Mouse (Mus musculus) limb, embryonic 11.5 days (tissue): ENCODE results near the gene Prrc2a. TPM values are rescaled to one million over a fixed set of nuclear protein-coding genes. Genes with fewer than 3 reads are reported as not detected.

ENCODE experiments used
- ATAC-seq: fragments of 200-750 bp; cut with Nextera tagmentation; 2 replicates; pipeline ENCODE4 v1.8.0; 2017; ENCODE audit warnings: low read depth; ENCODE audit not compliant: insufficient number of reproducible peaks, low FRiP score, low TSS enrichment
- DNase-seq: peaks from one replicate; pipeline ENCODE4 v3.0.0-alpha.2; 2015; ENCODE audit warnings: low spot score
- H3K27ac ChIP-seq: fragments of 300-500 bp; sonication (generic); replicated peaks from 2 replicates; pipeline ENCODE4 v1.5.1; 2014; ENCODE audit warnings: low read depth, mild to moderate bottlenecking, low read length
- H3K27me3 ChIP-seq: fragments of 300-500 bp; sonication (generic); 2 replicates; pipeline ENCODE4 v1.6.1; 2014; ENCODE audit warnings: mild to moderate bottlenecking, low read length, mixed read lengths; ENCODE audit not compliant: control insufficient read depth, insufficient read depth
- H3K36me3 ChIP-seq: fragments of 300-500 bp; sonication (generic); 2 replicates; pipeline ENCODE4 v1.6.1; 2014; ENCODE audit warnings: mild to moderate bottlenecking, low read length, moderate library complexity, mixed read lengths; ENCODE audit not compliant: control insufficient read depth, insufficient read depth
- H3K4me1 ChIP-seq: fragments of 300-500 bp; sonication (generic); 2 replicates; pipeline ENCODE4 v1.6.1; 2014; ENCODE audit warnings: low read length, mixed read lengths; ENCODE audit not compliant: control insufficient read depth, insufficient read depth
- H3K4me2 ChIP-seq: fragments of 300-500 bp; sonication (generic); 2 replicates; pipeline ENCODE4 v1.6.1; 2014; ENCODE audit warnings: low read depth, mild to moderate bottlenecking, moderate library complexity; ENCODE audit not compliant: severe bottlenecking
- H3K4me3 ChIP-seq: fragments of 300-500 bp; sonication (generic); 2 replicates; pipeline ENCODE4 v1.5.1; 2014; ENCODE audit warnings: low read depth, low read length
- H3K9ac ChIP-seq: fragments of 300-500 bp; sonication (generic); 2 replicates; pipeline ENCODE4 v1.6.1; 2014; ENCODE audit warnings: mild to moderate bottlenecking, low read length
- H3K9me3 ChIP-seq: fragments of 300-500 bp; sonication (generic); 2 replicates; pipeline ENCODE4 v1.6.1; 2016; ENCODE audit warnings: low read length; ENCODE audit not compliant: control insufficient read depth
- WGBS: fragments of 180-500 bp; shearing (Covaris S2); extraction: QIAGEN DNeasy Blood & Tissue Kit; methylation state at CpG from one replicate; pipeline ENCODE4 v1.1.7; 2014; 5-methylcytosine and 5-hydroxymethylcytosine counted together
- polyA plus RNA-seq: library from polyadenylated mRNA; unstranded; fragments of >200 nt; fragmentation: Nextera tagmentation; extraction: Ambion mirVana; gene quantifications from 2 replicates; pipeline ENCODE4 v1.2.1, GENCODE M21; 2014

Gene Prrc2a
- polyA plus RNA-seq, 1 experiment from 2014 or later = 215 TPM

GRCm38 (mm10) chr17:35186681-35187080 lies 22.0 kb upstream of the Prrc2a start:
- H3K4me3 ChIP-seq = peak overlapping the region; percentile 33
- peak; percentile 54; the same call in 1 of the 2 replicates for ATAC-seq
- 1% methylated on average over 4 of the region's 4 CpGs for WGBS
- no peaks in the 10 kb centered on the region for H3K36me3 ChIP-seq
- H3K4me1 ChIP-seq = peaks cover 2% of the 10 kb centered on the region
- no peak overlapping the region for H3K9ac ChIP-seq
- peak overlapping the region; percentile 48 for H3K4me2 ChIP-seq
- DNase-seq = peak; percentile 74
- H3K9me3 ChIP-seq = no peaks in the 10 kb centered on the region
- H3K27me3 ChIP-seq = no peaks in the 10 kb centered on the region
- peak overlapping the region; percentile 65; the same call in 1 of the 2 replicates for H3K27ac ChIP-seq

DNA sequence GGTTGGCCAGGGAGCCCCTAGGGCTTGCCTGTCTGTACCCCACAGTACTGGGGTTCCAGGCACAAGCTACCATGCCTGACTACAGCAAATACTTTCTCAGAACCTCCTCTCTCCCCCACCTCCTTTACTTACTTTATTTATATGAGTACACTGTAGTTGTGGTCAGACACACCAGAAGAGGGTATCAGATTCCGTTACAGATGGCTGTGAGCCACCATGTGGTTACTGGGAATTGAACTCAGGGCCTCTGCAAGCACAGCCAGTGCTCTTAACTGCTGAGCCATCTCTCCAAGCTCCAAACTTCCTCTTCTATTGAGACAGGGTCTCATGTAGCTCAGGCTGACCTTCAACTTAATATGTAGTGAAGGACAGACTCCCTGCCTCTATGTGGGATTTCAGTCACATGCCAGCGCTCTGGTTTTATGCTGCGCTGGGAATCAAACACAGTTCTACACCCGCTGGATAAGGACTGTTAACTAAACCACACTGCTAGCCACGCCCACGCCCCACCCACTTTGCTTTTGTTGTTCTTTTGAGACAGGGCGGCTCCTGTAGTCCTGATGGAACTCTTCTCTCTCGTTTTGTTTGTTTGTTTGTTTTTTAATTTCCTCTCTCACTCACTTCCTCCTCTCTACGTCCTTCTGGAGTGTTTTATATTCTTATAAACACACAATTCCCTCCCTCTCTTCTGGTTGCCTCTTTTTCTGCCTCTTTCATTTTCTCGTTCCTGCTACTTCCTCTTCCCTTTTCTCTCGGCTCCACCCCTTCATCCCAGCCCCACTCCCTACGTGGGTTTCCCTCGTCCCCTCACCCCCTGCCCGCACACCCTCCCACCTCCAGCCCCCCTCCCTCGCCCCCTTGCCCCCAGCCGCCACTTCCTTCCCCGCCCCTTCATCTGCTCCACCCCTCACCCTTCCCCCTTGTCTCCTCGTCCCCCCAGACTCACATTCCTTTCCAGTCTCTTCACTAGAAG lies 21.2 kb upstream of the Prrc2a start:
- H3K4me1 ChIP-seq = peaks cover 2% of the 10 kb centered on the region
- H3K4me3 ChIP-seq = peak overlapping the region; percentile 33
- peak overlapping the region; percentile 65; the same call in 1 of the 2 replicates for H3K27ac ChIP-seq
- no peaks in the 10 kb centered on the region for H3K27me3 ChIP-seq
- peak; percentile 78 for DNase-seq
- ATAC-seq = peak; percentile 71; the same call in 1 of the 2 replicates
- WGBS = 2% methylated on average over 18 of the region's 18 CpGs
- H3K36me3 ChIP-seq = no peaks in the 10 kb centered on the region
- no peaks in the 10 kb centered on the region for H3K9me3 ChIP-seq
- peak overlapping the region; percentile 22 for H3K9ac ChIP-seq
- peak overlapping the region; percentile 48 for H3K4me2 ChIP-seq

DNA sequence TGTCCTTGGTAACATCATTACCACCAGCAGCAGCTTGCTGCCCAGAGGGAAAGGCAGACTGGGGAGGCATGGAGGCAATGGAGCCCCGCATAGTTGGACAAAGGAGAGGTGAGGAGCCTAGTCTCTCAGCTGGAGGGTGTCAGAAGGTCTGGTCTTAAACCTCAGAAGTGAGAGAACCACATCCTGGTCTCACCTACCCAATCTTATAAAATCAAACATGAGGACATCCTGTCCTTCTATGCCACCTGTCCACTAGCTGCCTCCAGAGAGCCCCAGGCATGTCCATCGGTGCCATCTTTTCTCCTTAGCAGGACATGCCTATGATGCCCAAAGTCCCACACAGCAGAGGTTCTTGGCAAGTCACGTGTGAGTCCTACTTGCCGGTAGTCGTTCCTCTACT lies 15.4 kb upstream of the Prrc2a start:
- Histone ChIP-seq H3K27me3 (no peaks in the 10 kb centered on the region), H3K9me3 (no peaks in the 10 kb centered on the region), H3K9ac (no peak overlapping the region), H3K4me1 (no peaks in the 10 kb centered on the region), H3K27ac (no peak overlapping the region), H3K4me3 (no peak overlapping the region), H3K36me3 (no peaks in the 10 kb centered on the region), H3K4me2 (no peak overlapping the region)
- ATAC-seq = no peak
- DNase-seq = no peak
- 89% methylated on average over 5 of the region's 5 CpGs for WGBS

DNA sequence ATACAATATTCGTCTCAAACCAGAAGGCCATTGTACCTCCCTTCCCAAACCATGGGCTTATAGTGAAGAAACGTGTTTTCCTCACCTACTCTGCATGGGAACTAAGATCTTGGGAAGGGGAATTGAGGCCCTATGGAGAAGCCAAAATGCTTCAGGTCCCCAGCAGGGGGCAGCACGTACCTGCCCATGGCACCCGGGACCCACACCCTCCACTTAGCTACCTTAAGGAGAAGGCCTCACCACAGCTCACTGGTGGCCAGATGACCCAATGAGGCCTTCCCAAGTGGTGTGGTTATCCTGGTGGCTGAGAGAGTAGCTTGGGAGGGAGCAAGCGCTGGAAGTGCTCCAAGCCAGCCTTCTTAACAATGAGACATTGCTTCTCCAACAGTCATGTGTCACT lies 13.8 kb upstream of the Prrc2a start:
- no peak overlapping the region for H3K4me3 ChIP-seq
- peak; percentile 67; the same call in 1 of the 2 replicates for ATAC-seq
- no peaks in the 10 kb centered on the region for H3K27me3 ChIP-seq
- H3K4me1 ChIP-seq = no peaks in the 10 kb centered on the region
- H3K27ac ChIP-seq = no peak overlapping the region
- WGBS = 17% methylated on average over 5 of the region's 5 CpGs
- DNase-seq = peak; percentile 81
- no peaks in the 10 kb centered on the region for H3K36me3 ChIP-seq
- H3K9ac ChIP-seq = no peak overlapping the region
- no peaks in the 10 kb centered on the region for H3K9me3 ChIP-seq
- H3K4me2 ChIP-seq = no peak overlapping the region

DNA sequence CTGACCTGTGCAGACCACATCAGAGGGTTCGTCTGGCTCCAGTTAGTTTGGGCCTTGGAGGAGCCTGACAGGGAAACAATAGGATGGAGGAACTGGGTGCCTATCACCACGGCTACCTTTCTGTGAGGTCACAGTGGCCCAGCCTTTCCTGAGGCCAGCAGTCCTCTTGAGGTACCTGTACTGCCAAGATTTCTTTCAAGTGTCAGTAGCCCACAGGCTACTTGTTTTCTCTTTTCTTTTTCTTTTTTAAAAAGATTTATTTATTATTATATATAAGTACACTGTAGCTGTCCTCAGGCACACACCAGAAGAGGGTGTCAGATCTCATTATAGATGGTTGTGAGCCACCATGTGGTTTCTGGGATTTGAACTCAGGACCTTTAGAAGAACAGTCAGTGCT lies 11.3 kb upstream of the Prrc2a start, which contains the start of gene Aif1:
Aif1 (minus strand) TSS at position 101 of the 400 bp plus-strand sequence.
- WGBS = 63% methylated on average over 2 of the region's 2 CpGs
- no peak for ATAC-seq
- H3K27me3 ChIP-seq = no peaks in the 10 kb centered on the region
- H3K4me2 ChIP-seq = no peak within 1 kb of the TSS
- H3K4me3 ChIP-seq = no peak within 1 kb of the TSS
- no peak within 1 kb of the TSS for H3K9ac ChIP-seq
- no peak within 1 kb of the TSS for H3K27ac ChIP-seq
- no peak for DNase-seq
- H3K4me1 ChIP-seq = no peaks in the 10 kb centered on the region
- H3K9me3 ChIP-seq = no peaks in the 10 kb centered on the region
- H3K36me3 ChIP-seq = no peaks in the 10 kb centered on the region

GRCm38 (mm10) chr17:35175382-35175781 lies 10.7 kb upstream of the Prrc2a start:
- WGBS = 82% methylated on average over 6 of the region's 6 CpGs
- no peaks in the 10 kb centered on the region for H3K36me3 ChIP-seq
- no peak overlapping the region for H3K4me2 ChIP-seq
- no peak for ATAC-seq
- H3K4me1 ChIP-seq = no peaks in the 10 kb centered on the region
- no peak overlapping the region for H3K9ac ChIP-seq
- H3K27ac ChIP-seq = no peak overlapping the region
- no peaks in the 10 kb centered on the region for H3K27me3 ChIP-seq
- H3K9me3 ChIP-seq = no peaks in the 10 kb centered on the region
- no peak overlapping the region for H3K4me3 ChIP-seq
- DNase-seq = no peak

DNA sequence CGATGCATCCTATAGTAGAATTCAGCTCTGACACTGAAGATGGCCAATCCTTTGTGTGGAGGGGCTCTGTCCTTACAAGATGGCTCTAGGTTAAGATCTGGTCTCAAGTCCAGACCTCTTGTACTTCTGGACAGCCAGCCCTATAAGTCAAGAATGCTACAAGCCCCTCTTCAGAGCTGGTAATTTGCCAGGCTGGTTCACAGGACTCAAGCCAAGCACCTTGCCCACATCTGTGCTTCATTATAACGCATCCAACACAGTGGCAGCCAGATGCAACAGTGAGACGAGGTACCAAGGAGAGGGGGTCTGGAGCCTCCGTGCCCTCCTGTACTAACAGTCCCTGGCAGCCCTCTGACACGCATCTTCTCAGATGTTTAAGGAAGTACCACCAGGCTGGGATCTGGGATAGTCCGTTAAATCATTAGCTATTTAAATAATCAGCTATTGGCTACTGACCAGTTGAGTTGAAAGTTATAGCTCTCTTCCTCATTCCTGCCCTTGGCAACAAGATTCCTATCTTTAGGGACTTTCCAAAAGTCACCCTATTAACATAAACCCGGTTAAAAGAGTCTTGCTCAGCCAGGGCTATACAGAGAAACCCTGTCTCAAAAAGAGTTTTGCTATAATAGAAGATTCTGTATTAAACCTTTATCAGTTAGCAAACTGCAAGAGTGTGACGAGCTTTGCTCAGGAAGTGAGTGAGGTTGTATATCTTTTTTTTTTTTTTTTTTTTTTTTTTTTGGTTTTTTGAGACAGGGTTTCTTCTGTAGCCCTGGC lies 9.7 kb upstream of the Prrc2a start:
- Histone ChIP-seq H3K4me1 (no peaks in the 10 kb centered on the region), H3K4me3 (no peak overlapping the region), H3K27me3 (no peaks in the 10 kb centered on the region), H3K9me3 (no peaks in the 10 kb centered on the region), H3K4me2 (no peak overlapping the region), H3K36me3 (no peaks in the 10 kb centered on the region), H3K27ac (no peak overlapping the region), H3K9ac (peak overlapping the region; percentile 27; the same call in 1 of the 2 replicates)
- WGBS = 52% methylated on average over 8 of the region's 8 CpGs
- ATAC-seq (no peak), DNase-seq (no peak)

DNA sequence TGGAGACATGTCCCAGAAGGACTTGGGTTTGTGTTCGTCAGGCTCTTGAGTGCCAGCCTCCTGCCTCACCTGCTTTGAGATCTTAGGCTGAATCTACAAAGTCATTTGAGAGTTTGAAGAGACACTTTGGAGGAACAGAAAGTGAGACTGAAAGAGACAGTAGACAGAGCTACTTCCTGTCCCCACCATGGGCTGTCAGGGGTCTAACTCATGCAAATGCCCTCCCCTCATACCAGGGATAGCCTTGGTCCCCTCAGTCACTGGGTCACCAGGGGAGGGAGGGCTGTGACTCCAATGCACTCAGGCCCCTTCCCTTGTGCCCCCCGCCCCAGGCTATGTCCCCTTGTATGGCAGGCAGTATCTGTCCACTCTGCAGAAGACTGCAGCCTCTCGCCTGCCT lies 8.6 kb upstream of the Prrc2a start:
- DNase-seq = no peak
- ATAC-seq = no peak
- WGBS = 61% methylated on average over 3 of the region's 3 CpGs
- Histone ChIP-seq H3K27me3 (no peaks in the 10 kb centered on the region), H3K36me3 (no peaks in the 10 kb centered on the region), H3K4me2 (no peak overlapping the region), H3K9me3 (no peaks in the 10 kb centered on the region), H3K4me3 (no peak overlapping the region), H3K9ac (no peak overlapping the region), H3K27ac (no peak overlapping the region; the same call in 1 of the 2 replicates), H3K4me1 (no peaks in the 10 kb centered on the region)
